ENCODE assay signal across 8 mouse cellular contexts in the genomic region with DNA sequence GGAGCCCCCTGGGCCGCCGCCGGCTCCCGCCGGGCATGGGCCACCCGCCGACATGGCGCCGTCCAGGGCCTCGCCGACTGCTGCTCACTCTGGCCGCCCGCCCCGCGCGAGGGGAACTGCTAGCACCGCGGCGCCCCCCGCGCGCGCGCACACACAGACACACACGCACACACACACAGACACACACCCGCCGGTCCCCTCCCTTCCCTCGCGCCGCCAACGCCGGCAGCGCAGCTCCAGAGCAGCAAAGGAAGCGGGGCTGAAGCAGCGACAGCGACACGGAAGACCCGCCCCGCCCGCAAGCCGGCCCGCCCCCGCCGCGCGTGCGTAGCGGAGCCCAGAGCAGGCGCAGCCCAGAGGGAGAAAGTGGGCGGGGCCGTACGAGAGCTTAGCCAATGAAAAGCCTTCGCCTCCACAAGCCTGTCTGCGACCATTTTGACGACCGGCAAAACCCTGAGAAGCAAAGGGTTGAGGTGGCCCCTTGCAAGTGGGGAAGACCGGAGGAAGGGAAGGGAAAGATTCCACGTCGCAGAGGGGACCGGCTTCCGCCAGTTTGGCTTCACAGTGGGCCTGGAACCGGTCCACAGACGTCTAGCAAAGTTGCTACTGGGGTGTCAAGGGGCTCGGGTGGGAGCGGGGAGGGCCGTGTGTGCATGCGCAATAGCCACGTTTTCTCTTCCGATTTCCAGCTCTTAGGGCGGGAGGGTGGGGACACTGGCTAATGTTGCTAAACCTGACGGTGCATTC. TPM values are rescaled to one million over a fixed set of nuclear protein-coding genes. Genes with fewer than 3 reads are reported as not detected.
DNase-seq lines count a peak whose midpoint lies in the region; ATAC-seq and TF ChIP-seq lines count a peak whose summit lies in the region.

Gopc (minus strand) TSS at position 280 of the 747 bp plus-strand sequence.

- no peak for TF ChIP-seq CTCF in bone marrow macrophage, adult 2 months (IDR thresholded peaks at IDR 0.05; ENCODE audit: low read depth, low read length)
- no peak for TF ChIP-seq CTCF in embryonic fibroblast, embryonic 13.5 days (IDR thresholded peaks at IDR 0.05; ENCODE audit: borderline replicate concordance, insufficient read depth, low read length)

- no peaks in the 10 kb centered on the region for H3K9me3 ChIP-seq in heart, embryonic 10.5 days
- H3K9me3 ChIP-seq in kidney, embryonic 15.5 days (replicated peaks): no peaks in the 10 kb centered on the region

- no peak for TF ChIP-seq POLR2A in bone marrow macrophage, adult 2 months (IDR thresholded peaks at IDR 0.05; ENCODE audit: borderline replicate concordance, low read depth, low read length)
- TF ChIP-seq POLR2A in embryonic fibroblast, embryonic 13.5 days (IDR thresholded peaks at IDR 0.05; ENCODE audit: low read depth, low read length): peak; percentile 82

- no peaks in the 10 kb centered on the region for H3K27me3 ChIP-seq in heart, embryonic 10.5 days (ENCODE audit: insufficient read depth, poor library complexity, severe bottlenecking)
- H3K27me3 ChIP-seq in kidney, embryonic 15.5 days: no peaks in the 10 kb centered on the region

- WGBS in heart, embryonic 10.5 days: under 1% methylated on average over 71 of the region's 71 CpGs
- under 1% methylated on average over 64 of the region's 71 CpGs for WGBS in kidney, embryonic 15.5 days

- peak within 1 kb of the TSS; percentile 79 for H3K4me3 ChIP-seq in bone marrow macrophage, adult 2 months (ENCODE audit: insufficient read depth, low read length)
- peak within 1 kb of the TSS; percentile 98 for H3K4me3 ChIP-seq in embryonic fibroblast, embryonic 13.5 days (ENCODE audit: insufficient read depth, low read length)
- H3K4me3 ChIP-seq in heart, embryonic 10.5 days: peak within 1 kb of the TSS; percentile 93
- peak within 1 kb of the TSS; percentile 92 for H3K4me3 ChIP-seq in kidney, embryonic 15.5 days (replicated peaks)

- DNase-seq in A20 (ENCODE audit: low read depth, low spot score): peak; percentile 99
- DNase-seq in heart, embryonic 10.5 days (ENCODE audit: low spot score): peak; percentile 96
- DNase-seq in liver: peak; percentile 98
- peak; percentile 97 to 98 for DNase-seq in spleen, postnatal 4 days (ENCODE audit: low spot score in 2 of 2)

- H3K4me1 ChIP-seq in bone marrow macrophage, adult 2 months (ENCODE audit: control insufficient read depth, insufficient read depth, low read length): peaks cover 10% of the 10 kb centered on the region
- H3K4me1 ChIP-seq in embryonic fibroblast, embryonic 13.5 days (ENCODE audit: control insufficient read depth, insufficient read depth, low read length): peaks cover 4% of the 10 kb centered on the region; the same call in 1 of the 2 replicates
- peaks cover 10% of the 10 kb centered on the region; the same call in 1 of the 2 replicates for H3K4me1 ChIP-seq in heart, embryonic 10.5 days
- peaks cover 27% of the 10 kb centered on the region for H3K4me1 ChIP-seq in kidney, embryonic 15.5 days

- ATAC-seq in kidney, embryonic 15.5 days (replicated peaks; ENCODE audit: low FRiP score): peak; percentile 98
- peak; percentile 96 for ATAC-seq in monocyte, adult 5-6 weeks (replicated peaks; ENCODE audit: insufficient number of reproducible peaks, low FRiP score, low TSS enrichment, poor library complexity, severe bottlenecking)

- peak within 1 kb of the TSS; percentile 82 for H3K4me2 ChIP-seq in kidney, embryonic 15.5 days

- H3K9ac ChIP-seq in kidney, embryonic 15.5 days: peak within 1 kb of the TSS; percentile 88

- H3K27ac ChIP-seq in bone marrow macrophage, adult 2 months (ENCODE audit: insufficient read depth, low read depth, low read length): peak within 1 kb of the TSS; percentile 92
- peak within 1 kb of the TSS; percentile 92 for H3K27ac ChIP-seq in embryonic fibroblast, embryonic 13.5 days (ENCODE audit: insufficient read depth, low read length)
- H3K27ac ChIP-seq in heart, embryonic 10.5 days: peak within 1 kb of the TSS; percentile 97
- H3K27ac ChIP-seq in kidney, embryonic 15.5 days: peak within 1 kb of the TSS; percentile 98

- H3K36me3 ChIP-seq in heart, embryonic 10.5 days: 0 out of 2 replicates have a peak, but pooled peaks cover 2% of the 10 kb centered on the region
- no peaks in the 10 kb centered on the region for H3K36me3 ChIP-seq in kidney, embryonic 15.5 days

RNA-seq across cellular contexts. Expression of gene Gopc, which starts in this region (rescaled TPM):
- polyA plus RNA-seq in bone marrow macrophage, adult 2 months (2012; ENCODE audit: insufficient read depth, insufficient read length, missing spikeins): 16.8 and 19.6 TPM in 2 replicates
- polyA plus RNA-seq in embryonic fibroblast, embryonic 13.5 days (2011; ENCODE audit: insufficient read length, low read depth, missing spikeins): 31.2 and 31.6 TPM in 2 replicates
- polyA plus RNA-seq in heart, embryonic 10.5 days (2016; fragmentation: Nextera tagmentation; extraction: Ambion mirVana): 17.4 and 18.4 TPM in 2 replicates
- 22.5 TPM in 2 replicates for polyA plus RNA-seq in kidney, embryonic 15.5 days (2015; fragmentation: Nextera tagmentation; extraction: Ambion mirVana)
- 28.0 to 31.4 TPM (median 29.3 TPM) in 3 replicates for total RNA-seq in monocyte, adult 5-6 weeks (2017)

Comparison
In these comparisons a context has a peak if more than half of its experiments do, and no peak if none do; other contexts are left out.
1. Peak in every context shown above with its lines: DNase-seq, ATAC-seq, H3K4me3 ChIP-seq and H3K27ac ChIP-seq.